Mouse (Mus musculus) liver, embryonic 14.5 days (tissue): ENCODE measurements around the gene Midn.

Experiments used
- CTCF ChIP-seq: IDR thresholded peaks from 2 replicates; pipeline ENCODE4 v1.5.1; 2016; ENCODE audit warnings: antibody characterized with exemption, low read depth, control low read depth
- EP300 ChIP-seq: IDR thresholded peaks from 2 replicates; pipeline ENCODE4 v1.6.1; 2016; ENCODE audit warnings: antibody characterized with exemption, low read depth

GRCm38 (mm10) chr10:80142530-80142925, 5.5 kb upstream of the Midn start:
- no peak for TF ChIP-seq CTCF
- no peak for TF ChIP-seq EP300
